Mouse (Mus musculus) testis, postnatal 10 days (tissue): ENCODE measurements around the gene Mttp.
"Not testable (repeated sequence)": the region's sequence is repeated elsewhere in the genome, so short reads cannot be mapped to it uniquely, and the experiment has no call there.

Experiments
- DNase-seq: peaks from one replicate; pipeline ENCODE4 v3.0.0; 2021; ENCODE audit warnings: low spot score

Mttp gene

DNA sequence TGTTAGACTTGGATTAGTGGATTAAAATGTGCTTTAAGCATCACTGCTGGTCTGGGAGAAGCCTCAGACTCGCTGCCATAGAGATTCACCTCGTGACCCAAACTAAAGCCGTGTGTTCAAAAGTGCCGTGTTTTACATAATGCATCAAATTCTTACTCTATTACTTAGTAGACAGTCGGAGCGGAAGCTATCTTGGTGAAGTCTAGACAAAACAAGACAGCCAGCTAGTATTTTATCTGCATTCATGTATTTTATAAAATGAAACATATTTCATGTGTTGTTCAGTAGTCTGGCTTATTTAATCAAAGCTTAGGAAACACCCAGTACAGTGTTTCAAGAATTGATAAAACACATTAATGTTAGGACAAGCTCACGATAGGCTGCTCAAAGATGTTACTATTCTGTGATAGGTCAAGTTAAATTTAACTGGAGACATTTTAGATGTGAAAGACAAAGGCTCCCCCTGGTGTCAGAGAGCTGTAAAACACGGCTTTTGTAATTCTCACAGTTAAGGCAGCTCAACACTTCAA is at the start of gene Mttp:
Gene Mttp, minus strand, starts transcription at position 327 of the 530 bp plus-strand sequence.
- DNase-seq, result peak; percentile 79

DNA sequence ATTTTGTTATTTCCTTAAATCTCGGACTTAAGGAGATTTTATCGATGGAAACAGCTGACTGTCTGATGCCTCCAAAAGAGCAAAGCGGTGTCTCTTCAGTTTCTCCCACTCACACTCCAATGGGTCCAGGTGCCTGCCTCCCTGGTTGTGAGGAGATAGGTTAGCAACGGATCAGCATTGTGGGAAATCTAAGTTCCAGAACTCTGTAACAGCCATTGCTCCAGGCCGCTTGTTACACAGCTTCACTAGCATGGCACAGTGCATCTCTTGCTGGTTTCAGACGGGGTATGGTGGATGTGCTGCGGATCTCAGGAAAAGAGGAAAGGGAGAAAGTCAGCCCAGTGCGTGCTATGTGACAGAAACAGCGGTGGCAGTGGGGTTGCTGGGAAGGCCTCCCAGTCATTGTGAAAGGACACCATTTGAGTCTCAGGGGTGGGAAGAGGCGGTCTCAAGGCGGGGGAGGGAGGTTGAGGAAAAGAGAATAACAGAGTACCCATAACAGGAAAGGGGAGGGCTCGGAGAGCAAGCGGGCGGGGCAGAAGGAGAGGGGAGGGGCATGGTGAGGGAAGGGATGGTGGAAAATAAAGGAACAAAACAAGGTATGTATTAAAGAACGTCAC is 49.0 kb upstream of the Mttp start, which contains the start of gene 4930579F01Rik:
Gene 4930579F01Rik, minus strand, starts transcription at position 143 of the 620 bp plus-strand sequence.
- DNase-seq, result no peak

DNA sequence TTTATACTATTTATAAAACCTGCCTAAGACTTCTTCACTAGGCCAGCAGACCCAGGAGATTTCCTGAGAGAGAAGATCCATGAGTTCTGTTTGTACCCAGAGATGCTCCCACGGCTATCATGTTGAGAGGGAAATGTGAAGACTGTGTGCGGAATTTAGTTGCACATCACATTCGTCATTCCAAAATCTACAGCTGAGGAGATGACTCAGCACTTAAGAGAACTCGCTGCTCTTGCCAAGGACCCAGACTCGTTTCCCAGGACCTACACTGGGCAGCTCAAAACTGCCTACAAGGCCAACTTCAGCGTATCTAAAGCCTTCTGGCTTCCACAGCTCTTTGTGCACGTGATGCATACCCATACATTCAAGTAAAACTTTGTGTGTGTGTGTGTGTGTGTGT is 47.5 kb upstream of the Mttp start:
- DNase-seq, result no peak

DNA sequence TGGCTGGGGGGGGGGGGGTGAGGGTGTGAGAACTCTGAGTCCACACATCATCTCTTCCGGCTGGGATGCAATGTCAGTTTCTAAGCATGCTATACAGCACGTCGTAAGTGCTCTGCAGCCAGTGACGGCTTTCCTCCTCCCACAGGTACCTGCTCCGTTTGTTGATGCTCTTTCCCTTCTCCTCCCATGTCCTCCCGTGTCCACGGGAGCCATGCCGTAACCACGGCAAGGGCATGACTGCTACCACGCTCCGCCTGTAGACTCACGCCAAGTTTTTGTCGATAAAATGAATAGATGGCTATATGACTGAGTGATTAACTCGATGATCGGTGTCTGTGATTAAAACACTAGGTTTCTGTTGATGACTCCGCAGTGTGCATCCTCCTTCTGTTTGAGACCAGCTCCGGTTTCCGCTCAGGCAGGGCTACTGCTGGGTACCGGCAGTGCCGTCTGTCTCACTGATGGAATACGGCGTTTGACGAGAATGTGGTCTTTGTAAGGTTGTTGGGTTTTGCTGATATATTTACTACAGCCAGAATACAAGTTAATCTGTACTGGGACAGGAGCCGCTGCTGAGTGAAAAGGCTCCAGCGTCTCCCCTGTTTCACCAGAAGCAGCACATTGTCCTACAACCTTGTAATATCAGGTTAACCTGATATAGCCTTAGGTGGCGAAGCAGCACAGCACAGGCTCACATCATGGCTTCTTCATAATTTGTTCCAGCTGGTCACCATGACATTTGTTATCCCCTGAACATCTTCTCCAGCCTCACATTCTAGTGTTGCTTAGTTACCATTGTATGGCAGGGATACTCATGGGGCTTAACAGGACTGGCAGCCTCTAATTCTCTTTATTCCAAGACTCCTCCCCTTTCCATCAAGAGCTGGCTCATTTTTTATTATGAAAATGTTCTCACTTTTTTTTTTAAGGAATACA is 41.5 kb upstream of the Mttp start:
- DNase-seq, result no peak

DNA sequence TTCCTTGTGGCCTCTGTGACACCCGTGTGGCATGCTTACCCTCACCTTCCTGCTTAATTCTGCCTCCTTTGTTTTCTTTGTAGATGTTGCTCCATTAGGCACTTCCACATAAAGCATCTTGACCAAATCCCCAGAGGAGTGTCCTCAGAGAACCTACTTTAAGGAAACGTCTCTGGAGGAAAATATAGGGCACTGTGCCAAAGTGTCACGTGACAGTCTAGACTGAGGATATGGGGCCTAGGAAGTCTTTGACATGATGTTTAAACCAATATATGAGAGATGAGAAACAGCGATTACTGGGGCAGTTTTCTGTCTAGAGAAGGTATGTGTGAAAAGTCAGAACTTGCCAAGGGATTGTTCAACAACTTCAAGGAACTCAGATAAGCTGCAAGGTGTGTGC is 40.5 kb upstream of the Mttp start:
- DNase-seq, result no peak

DNA sequence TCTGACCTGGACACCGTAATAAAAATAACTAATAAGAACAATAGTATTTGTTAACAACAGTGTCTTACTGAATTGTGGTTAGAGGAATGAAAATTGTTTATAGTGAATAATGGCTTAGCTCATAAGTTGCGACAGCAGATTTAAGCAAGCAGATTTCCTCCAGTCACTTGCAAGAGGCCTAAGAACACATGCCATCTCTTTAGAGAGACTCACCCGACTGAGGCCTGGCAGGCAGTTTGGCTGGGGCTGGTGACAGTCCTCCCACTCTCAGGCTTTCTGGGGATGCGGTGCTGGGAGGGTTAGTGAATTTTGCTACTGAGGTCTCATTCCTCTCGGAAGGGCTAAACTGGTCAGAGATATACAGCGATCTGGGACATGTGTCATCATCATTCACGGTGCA is 38.6 kb upstream of the Mttp start:
- no peak for DNase-seq

DNA sequence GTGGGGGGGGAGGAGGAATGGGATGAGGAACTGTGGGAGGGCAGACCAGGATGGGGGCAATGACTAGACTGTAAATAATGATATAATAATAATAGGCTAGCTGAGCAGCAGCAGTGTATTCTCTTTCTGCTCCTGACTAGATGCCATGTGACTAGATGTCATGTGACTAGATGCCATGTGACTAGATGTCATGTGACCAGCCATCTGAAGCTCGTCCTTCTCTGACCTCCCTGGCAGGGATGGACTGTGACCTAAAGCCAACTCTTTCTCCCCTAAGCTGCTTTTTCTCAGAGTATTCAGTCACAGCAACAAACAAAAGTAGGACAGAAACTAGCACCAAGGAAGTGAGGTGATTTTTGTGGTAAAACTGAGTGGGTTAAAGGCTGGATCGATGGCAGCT is 37.3 kb upstream of the Mttp start:
- no peak for DNase-seq

DNA sequence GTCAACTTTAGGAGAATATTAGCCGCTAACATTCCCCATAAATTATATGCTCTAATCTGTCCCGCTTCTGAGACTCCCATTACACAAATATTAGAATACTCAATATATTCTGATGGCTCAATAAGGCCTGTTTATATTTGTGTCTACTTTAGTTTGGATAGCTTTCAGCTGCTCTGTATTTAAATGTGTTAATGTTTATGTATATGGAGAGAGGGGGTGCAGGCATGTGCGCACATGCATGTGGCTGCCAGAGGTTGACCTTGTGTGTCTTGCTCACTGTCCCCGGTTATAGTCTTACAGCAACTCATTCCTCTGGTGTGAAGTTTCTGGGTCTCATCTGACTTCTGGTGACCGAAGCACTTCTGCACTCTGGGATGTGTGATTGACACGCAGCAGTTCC is 30.8 kb upstream of the Mttp start:
- DNase-seq, result no peak

DNA sequence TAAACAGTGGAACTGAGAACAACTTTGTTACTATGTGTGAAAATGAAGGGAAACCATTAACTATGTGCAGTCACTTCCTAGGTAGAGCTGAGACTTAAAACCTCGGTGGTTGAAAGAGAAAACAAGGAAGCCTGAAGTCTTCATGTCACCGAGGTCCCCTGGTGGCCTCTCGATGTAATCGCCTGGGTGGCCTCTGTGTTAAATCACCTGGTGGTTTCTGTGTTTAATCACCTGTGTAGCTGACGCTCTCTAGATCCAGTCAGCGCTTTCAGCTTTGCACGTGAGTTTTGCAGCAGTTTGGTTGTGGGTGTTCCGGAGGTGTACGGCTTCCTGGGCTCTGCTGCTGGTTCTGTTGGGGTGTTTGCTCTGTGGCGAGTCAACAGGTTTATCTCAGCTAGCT is 28.5 kb upstream of the Mttp start:
- DNase-seq, result no peak

DNA sequence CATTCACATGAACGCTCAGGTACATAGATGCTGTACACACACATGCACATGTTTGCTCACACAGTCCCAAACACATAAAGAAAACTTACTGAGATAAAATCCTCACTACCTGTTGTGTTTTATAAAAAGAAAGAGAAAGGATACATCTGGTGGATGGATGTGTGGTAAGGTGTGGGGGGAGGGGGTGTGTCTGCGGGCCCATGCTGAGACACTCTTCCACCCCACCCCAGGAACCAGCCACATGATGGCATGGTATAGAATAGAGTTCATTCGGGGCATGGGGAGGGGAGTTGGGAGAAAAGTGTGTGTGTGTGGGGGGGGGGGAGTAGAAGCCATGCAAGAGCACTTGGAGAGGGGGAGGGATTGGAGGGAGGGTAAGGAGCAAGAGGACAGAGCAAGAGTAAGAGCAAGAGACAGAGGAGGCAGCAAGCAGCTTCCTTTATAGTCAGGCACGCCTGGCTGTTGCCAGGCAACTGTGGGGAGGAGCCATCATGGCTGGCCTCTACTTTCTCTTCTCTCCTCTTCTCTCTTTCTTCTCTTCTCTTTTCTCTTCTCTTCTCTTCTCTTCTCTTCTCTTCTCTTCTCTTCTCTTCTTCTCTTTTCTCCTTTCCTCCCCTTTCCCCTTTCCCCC is 17.9 kb upstream of the Mttp start:
- no peak for DNase-seq

DNA sequence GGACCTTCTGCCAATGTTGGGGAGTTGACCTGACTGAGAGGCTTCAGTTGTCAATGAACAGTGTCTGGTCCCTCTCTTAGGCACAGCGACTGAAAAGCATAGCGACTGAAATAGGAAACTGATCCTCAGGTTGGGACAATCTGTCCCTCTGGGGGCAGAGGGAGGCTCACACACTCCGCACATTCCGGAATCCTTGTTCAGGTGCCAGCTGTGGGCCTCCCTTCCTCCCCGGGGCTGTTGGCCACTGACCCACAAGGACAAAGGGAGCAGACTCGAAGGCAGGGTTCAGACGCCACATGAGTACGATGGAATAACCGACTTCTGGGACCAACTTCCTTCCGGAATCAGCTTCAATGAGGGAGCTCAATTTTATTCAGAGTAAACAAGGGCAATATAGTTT is 16.9 kb upstream of the Mttp start:
- no peak for DNase-seq

DNA sequence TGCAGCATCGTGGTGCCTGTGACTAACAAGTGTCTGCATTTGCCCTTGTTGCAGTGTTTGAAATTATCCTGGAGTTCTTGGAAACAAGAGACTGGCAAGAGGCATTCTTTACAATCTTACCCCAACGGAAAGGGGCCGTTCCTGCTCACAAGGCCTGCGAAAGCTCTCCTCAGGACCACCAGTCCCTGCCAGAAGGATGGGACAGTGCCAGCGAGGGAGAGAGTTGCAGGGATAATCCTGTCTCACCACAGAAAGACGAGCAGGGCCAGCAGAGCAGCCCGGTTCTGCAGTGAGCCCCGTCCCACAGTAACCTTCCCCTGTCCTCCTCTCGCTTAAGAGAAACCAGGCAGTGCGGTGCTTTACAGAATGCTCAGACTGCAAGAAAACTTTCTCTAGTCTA is 11.9 kb upstream of the Mttp start:
- no peak for DNase-seq

DNA sequence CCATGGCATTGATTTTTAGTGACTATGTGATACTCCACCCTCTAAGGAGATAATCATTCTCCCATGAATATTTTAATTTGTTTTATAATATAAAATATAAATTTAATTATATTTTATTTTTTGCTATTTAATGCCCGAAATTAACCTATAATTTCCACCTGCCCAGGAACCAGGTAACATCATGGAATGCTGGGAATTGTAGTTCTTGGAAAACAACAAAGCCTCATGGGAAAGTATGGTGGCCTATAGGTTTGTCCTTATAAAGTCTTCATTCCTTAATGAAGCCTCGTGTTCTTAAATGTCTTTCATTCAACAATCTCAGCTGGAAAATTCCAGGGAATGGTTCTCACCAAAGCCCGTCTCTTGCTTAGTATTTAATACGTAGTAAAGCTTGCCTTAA is 10.3 kb upstream of the Mttp start:
- DNase-seq, result no peak

DNA sequence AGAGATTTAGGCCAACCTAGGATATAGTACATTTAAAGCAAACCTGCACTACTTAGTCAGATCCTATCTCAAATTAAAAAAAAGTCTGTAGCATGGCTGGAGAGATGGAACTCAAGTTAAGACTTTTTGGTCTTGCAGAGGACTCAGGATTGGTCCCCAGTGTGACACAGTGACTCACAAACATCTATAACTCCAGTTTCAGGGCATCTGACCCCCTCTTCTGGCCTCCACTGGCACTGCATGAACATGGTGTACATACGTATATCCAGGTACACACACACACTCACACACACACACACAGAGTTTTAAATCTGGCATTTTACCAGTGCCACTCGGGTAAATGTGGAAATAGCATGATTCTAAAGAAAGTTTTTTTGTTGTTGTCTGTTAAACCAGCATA is 4.0 kb upstream of the Mttp start:
- DNase-seq, result no peak

DNA sequence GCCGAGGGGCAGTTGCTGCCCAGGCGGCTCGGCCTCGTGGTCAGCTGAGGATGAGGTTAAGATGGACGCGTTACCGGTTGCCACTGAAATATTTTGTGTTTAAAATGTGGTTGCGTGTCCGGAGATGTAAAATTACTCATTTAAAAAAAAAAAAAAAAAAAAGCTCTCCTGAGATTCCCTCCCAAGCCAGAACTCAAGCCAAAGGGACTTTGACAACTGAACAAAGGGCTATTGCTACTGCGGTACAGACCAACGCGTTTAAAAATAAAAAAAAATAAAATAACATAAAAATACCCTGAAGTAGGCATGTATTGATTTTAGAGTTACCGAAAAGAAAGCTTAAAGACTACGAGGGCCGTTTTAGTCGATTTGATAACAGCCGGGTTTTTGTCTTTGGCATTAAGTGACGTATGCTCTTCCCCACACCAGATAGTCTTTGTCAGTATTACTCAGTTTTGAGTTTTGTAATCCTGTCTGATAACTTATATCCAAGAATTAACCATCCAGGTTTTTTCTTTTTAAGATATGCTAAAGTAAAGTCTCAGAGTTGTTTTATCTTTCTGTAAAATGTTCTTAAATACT is 617 bp downstream of the Mttp start:
- DNase-seq, result no peak

DNA sequence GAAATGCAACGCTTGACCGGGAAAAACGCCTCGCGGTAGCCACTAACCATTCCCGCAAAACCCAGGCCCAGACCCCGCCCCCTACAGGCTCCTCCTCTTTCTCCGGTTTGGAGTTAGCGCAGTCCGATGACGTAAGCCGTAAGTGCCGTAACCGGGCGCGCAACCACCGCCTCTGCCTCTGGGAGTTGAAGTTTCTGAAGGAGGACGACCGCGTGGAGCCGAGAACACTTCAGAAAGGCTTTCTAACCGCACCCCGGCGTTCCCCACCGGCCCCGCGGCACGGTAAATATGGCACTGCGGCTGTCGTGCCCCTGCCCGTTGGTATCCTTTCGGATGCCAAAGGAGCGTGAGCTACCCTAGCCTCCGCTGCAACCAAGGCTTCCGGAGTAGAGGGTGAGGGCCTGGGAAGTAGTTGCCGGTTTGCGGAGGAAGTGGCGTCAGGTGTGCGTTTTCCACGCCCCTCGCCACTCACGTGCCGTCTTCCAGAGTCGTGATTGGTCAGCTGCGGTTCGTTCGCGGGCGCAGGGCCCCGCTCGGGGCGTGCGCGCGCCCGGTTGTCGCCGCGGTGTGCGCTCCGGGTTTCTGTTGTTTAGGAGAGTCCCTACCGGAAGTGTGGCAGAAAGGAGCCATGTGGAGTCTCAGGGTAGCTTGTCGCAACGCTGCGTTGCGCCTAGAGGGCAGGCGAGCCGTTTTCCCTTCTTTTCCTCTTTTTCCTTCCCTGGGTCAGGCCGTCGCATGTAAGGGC is 1.3 kb downstream of the Mttp start, which contains the start of gene Trmt10a:
Gene Trmt10a, plus strand, starts transcription at position 134 of the 745 bp plus-strand sequence.
- DNase-seq, result peak; percentile 100

DNA sequence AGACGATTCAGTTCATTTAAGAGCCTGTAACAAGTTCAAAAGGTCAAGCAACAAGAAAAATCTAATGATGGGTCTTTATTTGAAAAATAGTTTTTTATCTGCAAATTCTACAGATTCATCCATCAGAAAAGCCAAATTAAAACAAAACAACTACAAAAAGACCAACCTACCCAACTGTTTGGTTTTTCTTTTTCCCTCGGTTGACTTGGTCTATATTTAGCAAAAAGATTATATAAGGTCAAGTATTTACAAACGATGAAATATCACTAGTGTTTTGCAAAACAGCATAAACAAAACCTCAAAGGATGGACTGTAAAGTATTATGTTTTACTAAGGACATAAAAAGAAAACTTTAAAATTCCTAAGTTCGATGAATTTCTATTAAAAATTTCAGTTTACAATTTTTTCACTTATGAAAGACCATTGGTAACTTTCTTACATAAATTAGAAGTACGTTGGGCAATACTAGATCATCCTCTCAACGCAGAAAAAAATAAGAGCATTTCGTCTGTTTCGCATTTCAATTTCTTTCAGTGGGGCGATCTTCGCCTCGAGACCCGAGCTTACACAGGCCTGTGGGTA is 1.9 kb downstream of the Mttp start:
- no peak for DNase-seq

DNA sequence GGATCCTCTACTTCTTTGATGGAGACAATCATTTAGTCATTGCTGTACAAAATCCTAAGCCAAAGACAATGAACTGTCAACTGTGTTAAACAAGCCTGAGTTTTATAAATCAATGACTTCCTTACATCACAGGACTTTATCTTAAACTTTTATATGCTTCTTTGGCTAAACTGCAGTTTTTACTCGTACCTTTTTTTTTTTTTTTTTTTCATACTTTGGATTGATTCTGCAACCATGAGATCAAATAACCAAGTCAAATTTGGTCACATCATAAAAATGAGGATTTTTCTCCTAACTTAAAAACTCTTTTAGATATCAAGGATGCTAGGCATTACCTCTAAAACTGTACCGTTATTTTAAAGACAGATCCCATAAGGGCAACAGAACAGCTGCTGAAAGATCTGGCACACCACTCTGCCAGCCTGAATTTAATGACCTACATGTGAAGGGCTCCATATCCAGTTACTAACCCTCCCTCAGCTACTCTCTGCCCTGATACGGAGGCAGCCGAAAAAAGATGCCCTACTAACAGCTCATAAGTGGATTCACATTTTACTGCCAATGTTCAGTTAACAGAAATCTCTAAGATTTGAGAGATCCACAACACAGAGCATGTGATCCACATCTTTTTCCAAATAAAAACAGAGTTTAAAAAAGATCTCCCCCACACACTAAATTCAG is 2.6 kb downstream of the Mttp start:
- no peak for DNase-seq

DNA sequence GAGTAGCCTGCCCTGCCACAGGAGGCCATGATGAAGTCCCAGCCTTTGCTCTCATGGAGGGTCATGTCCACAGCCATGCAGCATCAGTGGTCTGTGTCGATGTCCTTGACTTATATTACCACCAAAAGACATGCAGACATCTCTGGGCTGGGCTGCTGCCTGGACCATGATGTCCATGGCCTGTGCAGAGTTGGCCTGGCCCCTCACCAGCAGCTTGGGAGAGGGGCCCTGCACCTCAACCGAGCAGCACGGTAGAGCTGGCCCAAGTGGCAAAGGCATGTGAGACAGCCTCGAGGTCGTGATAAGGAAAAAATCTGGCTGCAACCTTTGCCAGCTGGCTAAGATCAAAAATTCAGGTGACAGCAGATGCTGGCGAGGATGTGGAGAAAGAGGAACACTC is 5.1 kb downstream of the Mttp start:
- no peak for DNase-seq

DNA sequence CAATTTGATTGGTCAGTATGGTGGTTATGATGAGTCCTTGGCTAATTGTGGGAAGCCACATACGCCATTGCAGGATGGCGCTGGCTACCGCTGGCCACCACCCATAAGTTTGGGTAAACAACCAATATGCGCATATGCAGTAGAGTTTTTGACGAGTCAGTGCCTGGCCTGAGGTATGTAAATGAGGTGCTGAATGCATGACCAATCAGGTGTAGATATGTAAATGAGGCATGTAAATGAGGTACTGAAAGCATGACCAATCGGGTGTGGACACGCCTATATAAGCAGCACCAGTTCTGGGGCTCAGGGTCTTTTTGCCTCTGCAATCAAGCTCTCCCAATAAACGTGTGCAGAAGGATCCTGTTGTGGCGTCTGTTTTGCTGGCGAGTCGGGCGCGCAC is 6.6 kb downstream of the Mttp start:
- not testable (repeated sequence) for DNase-seq

DNA sequence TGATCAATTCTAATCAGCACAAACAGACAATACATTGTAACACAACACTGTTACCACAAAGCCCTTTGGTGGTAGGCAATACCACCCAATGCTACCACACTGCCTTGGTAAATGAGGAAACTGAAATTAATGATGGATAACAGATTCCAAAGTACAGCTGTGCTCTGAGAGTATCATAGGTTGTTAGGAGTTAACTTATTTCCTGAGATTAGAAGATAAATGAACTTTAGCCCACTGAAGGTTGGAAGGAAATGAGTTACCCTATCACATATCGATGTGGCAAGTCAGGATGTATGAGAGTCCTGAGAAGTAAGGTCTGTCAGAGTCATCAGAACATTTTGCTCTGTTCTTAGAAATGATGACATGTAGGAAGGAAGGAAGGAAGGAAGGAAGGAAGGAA is 10.2 kb downstream of the Mttp start:
- no peak for DNase-seq
